Mouse (Mus musculus) liver, adult 2 months (tissue): ENCODE measurements at regions not wholly inside any gene's neighbourhood (a gene's known extent, or its start where the extent isn't known, plus 50 kb on each side); places are given as distances from the start of the nearest gene placed in this dataset.

Source experiments
- CTCF ChIP-seq: fragments of 200-500 bp; IDR thresholded peaks from 2 replicates; pipeline ENCODE4 v1.5.1; 2011; ENCODE audit warnings: low read depth, low read length, control low read depth
- POLR2A ChIP-seq: fragments of 200-500 bp; IDR thresholded peaks from 2 replicates; pipeline ENCODE4 v1.6.1; 2011; ENCODE audit warnings: low read length, control low read depth; ENCODE audit not compliant: insufficient read depth; ENCODE audit errors: extremely low read depth

GRCm38 (mm10) chr3:50507211-50507610 is 63.8 kb upstream of the Slc7a11 start:
- no peak for TF ChIP-seq POLR2A
- no peak for TF ChIP-seq CTCF
